Mouse (Mus musculus): ENCODE data around the gene Ly9.

Gene Ly9

DNA sequence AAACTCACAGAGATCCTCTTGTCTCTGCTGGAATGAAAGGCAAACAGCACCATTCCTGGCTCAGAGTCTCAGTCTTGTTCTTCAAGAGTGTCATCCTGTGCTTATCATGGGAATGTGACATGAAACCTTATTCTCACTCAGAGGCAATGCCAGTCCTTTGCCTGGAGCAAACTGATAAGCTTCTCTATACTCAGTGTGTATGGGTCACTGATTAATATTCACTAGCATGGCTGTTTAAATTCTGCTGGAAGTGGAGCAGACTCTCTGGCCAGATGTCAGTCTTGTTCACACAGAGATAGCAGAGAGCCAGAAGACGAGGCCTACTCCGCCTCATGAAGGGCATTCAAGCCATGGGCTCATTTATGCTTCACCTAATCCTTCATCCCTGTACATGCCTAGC lies 22.6 kb downstream of the Ly9 start:
- 87% methylated on average over 2 of the region's 2 CpGs for WGBS

DNA sequence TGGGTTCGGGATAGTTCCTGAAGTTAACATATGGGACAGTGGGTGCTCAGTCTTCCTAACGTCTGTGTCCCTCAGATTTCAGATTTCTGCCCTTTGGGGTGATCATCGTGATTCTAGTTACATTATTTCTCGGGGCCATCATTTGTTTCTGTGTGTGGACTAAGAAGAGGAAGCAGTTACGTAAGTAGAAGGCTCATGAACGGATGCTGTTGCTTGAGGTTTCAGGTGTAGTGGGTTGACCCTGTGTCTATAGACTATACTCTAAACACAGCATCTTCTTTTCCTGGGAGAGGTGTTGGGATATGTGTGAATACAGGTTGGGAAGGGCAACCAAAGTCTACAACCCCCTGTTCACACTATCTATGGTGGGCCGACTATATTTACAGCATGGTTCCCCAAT lies 30.0 kb downstream of the Ly9 start:
- 82% methylated on average over 7 of the region's 7 CpGs for WGBS

DNA sequence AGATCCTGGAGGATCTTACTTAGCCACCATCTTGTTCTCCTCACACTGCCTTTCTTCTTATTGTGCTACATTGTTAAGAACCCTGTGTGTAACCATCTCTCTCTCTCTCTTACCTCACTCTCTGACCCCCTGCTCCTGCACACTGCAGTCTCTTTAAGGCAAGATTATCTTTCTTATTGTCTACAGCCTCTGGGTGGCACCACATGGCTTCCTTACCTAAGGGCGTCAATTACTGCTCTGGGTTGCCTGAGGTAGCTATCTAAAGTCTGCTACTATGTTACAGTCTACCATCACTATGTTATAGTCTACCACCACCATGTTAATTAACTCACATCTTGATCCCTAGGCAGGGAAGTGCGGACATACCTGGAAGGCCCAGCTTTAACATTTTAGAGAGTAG lies 38.8 kb downstream of the Ly9 start:
- 67% methylated on average over 2 of the region's 2 CpGs for WGBS

DNA sequence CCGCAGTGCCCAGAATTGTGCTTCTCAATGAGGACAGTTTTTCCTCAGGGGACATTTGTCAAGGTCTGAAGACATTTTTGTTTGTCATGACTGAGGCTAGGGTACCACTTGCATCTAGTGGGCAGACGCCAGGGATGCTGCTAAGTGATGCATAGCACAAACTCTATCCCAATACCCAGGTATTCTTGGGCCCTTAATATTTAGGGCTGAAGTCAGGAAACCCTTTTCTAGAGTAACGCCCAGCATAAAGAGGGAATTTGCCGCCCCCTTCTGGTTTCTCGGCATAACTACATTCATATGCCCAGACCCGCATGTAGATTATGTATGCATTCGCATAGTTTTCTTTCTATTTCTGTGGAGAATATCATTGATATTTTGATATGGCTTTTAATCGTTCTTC lies 40.4 kb downstream of the Ly9 start:
- WGBS, result 21% methylated on average over 8 of the region's 8 CpGs

- WGBS, result 79% methylated on average over 4 of the region's 4 CpGs
Observed at GRCm38 (mm10) chr1:171565888-171566287, 41.3 kb downstream of the Ly9 start.

DNA sequence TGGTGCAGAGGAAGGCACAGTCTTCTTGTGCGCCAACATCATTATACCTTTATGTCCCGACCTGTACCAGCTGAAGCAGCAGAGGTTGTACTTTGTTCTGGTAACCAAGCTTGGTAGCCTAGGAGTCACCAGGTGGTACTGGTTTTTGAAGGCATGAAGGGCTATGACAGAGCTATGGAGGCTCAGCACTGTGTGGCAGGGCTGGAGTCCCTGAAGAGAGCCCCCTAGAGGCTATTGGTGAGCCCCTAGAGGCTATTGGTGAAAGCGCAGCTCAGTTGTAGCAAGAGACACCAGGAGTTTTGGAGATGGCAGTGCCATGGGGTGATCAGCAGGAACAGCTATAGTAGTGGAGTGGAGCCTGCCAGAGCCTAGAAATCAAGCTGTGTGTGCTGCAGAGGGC lies 43.0 kb downstream of the Ly9 start:
- 62% methylated on average over 3 of the region's 3 CpGs for WGBS

- 82% methylated on average over 2 of the region's 2 CpGs for WGBS
Observed at GRCm38 (mm10) chr1:171563042-171563441, 44.2 kb downstream of the Ly9 start.

DNA sequence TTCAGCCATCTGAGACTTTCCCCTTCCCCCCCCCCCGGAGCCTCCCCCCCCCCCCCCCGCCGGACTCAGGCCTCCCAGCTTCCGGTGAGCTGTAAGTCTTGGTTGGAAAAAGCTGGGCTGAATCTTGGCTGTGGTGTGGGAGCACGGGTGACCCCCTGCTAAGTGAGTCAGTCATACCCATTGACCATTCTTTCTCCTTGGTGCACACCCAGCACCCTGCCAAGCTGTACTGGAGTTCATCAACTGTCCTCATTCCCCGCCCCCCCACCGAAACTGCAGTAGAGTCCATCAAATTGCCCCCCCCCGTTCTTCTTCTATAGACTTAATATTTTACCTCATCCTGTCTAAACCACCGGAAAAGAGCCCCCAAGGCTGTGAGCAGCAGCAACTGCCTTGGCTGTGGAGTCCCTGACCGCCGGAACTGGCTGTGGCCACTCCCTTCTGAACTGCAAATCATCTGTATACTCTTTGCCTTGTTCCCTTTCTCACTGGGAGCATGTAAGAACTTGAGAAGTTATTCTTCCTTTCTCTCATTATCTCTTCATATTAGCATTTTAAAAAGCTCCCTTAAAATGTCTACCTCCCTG lies 45.5 kb downstream of the Ly9 start:
- WGBS, result 65% methylated on average over 8 of the region's 11 CpGs

DNA sequence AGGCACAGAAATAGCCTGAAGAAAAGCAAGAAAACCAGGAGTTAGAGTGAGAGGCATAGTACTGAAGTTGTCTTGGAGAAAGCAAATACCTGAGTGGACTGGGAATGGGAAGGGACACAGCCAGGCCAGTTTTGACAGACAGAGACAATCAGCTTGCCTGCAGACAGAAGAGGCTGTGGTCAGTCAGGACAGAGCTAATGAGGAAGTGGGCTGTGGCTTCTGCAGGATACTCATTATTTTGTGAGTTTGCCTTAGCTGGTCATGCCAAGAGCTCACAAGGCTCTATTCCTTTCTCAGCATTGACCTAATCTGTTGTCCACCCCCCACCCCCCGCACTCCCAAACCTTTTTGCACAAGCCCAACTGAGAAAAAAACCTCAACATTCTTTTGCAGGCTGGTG lies 46.0 kb downstream of the Ly9 start:
- WGBS, result 64% methylated on average over 1 of the region's 1 CpGs

DNA sequence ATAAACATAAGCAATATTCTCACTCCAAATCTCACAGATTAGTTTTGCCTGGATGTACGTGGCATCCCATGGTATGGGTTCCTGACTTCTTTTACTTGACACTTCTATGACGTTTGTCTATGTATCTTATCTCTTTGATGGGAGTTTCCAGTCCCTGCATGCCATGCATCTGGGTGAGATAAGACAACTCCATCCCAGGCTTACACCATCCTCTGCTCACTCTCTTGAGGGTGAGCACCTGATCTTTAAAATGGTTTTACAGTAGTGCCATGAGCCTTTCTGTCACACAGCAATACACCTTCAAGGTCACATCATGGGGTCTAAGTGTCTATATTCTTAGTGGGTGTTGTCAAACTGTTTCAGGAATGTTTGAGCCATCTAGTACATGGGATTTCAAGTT lies 46.9 kb downstream of the Ly9 start:
- WGBS, result 91% methylated on average over 2 of the region's 2 CpGs

DNA sequence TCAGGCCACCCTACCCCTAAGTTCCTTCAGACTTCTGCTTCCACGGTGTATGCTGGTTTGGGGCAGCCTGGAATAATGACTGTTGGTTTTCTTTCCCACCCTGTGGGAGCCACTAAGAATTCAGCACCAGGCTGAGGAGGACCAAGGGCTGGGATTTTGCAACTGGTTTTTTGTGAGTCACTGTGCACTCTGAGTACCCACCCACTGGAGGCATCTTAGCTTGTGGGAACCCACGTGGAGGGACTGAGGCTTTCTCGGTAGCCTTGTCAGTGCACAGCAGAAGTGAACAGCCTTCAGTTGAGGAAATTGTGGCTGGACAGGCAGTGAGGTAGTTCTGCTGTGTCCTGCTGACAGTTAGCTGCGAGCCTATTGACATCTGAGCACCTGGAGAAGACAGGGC lies 48.3 kb downstream of the Ly9 start, which contains the start of gene Cd244a:
Cd244a (plus strand) TSS at position 296 of the 400 bp plus-strand sequence.
- WGBS, result 69% methylated on average over 4 of the region's 4 CpGs

DNA sequence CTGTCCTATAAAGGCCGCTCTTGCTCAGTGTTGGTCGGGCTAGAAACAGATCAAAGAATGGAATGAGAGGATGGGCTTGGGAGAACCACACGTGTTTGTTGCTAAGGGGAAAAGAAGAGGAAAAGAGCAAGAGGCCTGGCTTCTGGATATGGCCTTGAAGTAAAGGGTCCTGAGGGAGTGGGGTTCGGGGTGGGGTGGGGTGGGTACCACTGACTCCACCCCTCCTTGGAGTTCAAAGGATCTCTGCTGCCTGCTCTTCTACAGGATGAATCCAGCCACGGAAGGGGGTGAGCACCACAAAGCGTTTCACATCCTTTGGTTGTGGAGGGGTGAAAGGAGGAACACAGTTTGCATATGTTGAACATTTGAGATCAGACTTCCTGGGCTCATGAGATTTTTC lies 48.8 kb downstream of the Ly9 start:
- WGBS, result 75% methylated on average over 6 of the region's 6 CpGs

DNA sequence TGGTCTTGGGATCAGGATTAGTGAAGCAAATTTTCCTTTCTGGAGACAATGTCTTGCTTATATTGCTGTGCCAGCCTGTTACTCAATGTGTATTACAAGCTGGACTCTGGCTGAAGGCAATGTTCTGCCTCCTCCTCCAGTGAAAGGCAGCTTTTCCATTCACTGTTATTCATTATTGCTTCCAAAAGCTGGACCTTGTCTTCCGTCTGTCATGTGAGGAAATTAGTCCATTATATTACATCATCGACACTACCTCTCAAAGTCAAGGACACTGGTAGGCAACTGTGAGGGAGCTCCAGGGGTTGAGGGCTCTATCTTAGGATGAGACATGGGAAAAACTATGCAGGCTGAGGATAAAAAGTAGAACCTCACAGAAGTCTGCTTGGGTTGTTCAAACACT lies 50.8 kb downstream of the Ly9 start:
- WGBS, result 82% methylated on average over 2 of the region's 2 CpGs

- 76% methylated on average over 11 of the region's 11 CpGs for WGBS
Observed at GRCm38 (mm10) chr1:171553359-171554341, 53.6 kb downstream of the Ly9 start.

DNA sequence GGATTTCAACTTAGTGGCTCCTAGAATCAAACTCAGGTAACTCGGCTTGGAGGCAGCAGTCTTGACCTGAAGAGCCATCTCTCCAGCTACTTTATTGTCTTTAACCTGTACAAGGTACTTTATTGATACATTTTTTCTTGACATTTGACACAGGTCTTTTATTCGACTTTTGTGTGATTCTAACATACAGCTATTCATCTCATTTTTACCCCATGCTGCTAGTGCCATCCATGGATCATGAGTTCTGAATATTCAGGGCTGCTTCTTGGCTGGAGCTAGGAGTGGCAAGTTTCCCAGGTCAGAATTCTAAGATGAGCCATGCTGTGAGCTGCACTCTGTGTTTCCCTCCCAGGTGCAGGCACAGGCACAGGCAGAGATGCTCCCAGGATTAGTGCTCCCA lies 55.0 kb downstream of the Ly9 start:
- 82% methylated on average over 2 of the region's 2 CpGs for WGBS

DNA sequence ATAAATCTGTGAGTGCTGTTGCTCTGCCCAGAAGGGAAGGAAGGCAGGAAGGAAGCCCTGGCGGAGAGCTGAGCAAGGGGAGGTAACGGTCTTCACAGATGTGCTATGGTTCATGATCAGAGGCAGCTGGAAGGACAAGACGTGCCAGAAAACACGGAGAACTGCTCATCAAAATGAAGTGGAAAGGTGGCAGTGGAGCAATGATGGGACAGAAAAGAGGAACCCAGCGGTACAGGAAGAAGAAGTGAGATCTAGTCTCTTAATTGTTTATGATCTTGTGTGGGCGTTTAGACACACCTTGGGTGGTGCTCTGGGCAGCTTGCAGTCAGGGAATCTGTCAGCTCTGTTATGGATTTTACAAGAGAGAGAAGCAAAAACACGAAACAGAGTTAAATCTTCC lies 55.9 kb downstream of the Ly9 start:
- WGBS, result 74% methylated on average over 7 of the region's 7 CpGs

DNA sequence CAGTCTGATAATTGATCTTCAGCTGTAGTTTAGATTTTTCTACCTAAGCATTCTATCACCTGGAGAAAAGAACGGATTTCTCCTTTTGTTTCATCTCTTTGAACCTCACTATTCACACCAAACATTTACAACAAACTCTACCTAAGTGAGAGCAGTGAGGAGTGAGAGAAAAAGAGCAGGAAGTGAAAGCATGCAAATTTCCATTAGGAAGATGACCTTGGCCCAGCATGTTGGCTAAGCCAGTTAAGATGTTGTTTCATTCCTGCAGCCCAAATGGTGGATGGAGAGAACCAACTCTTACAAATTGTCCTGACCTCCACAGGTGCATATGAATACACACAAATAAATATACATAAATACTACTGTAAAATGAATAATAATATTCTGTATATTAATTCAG lies 66.5 kb downstream of the Ly9 start:
- WGBS, result 89% methylated on average over 1 of the region's 1 CpGs

Measured in cerebral cortex, adult 2 months (tissue).